Mouse (Mus musculus): ENCODE results near the gene Atxn3.

Atxn3 gene

GRCm38 (mm10) chr12:101891066-101891465, 67.0 kb downstream of the Atxn3 start:
- DNase-seq (ENCODE audit: low read depth): no peak

GRCm38 (mm10) chr12:101889351-101889750, 68.7 kb downstream of the Atxn3 start:
- DNase-seq (ENCODE audit: low read depth): no peak

- DNase-seq (ENCODE audit: low read depth): no peak
These were observed 69.7 kb downstream of the Atxn3 start for GRCm38 (mm10) chr12:101888312-101888711.

GRCm38 (mm10) chr12:101884926-101885325, 73.1 kb downstream of the Atxn3 start:
- no peak for DNase-seq (ENCODE audit: low read depth)

GRCm38 (mm10) chr12:101876374-101876773, 81.7 kb downstream of the Atxn3 start:
- DNase-seq (ENCODE audit: low read depth): no peak

GRCm38 (mm10) chr12:101875107-101875506, 82.9 kb downstream of the Atxn3 start:
- DNase-seq (ENCODE audit: low read depth): peak; percentile 73
